Mouse (Mus musculus) bone marrow, adult 2 months (tissue): ENCODE results near the gene Mrpl16. TPM values are rescaled to one million over a fixed set of nuclear protein-coding genes. Genes with fewer than 3 reads are reported as not detected.

Experiments
- H3K27ac ChIP-seq: fragments of 200-500 bp; 2 replicates; pipeline ENCODE4 v1.5.1; 2012; ENCODE audit warnings: low read depth, mild to moderate bottlenecking, control low read depth, inconsistent platforms, low read length; ENCODE audit not compliant: control insufficient read depth, poor library complexity, insufficient read depth
- H3K4me1 ChIP-seq: fragments of 200-500 bp; 2 replicates; pipeline ENCODE4 v1.6.1; 2011; ENCODE audit warnings: low read length; ENCODE audit not compliant: control insufficient read depth, insufficient read depth
- H3K4me3 ChIP-seq: fragments of 200-500 bp; replicated peaks from 2 replicates; pipeline ENCODE3; 2011; ENCODE audit warnings: mild to moderate bottlenecking, low read depth, low read length, control low read depth; ENCODE audit not compliant: control insufficient read depth
- CTCF ChIP-seq: fragments of 200-500 bp; IDR thresholded peaks from 2 replicates; pipeline ENCODE4 v1.5.1; 2011; ENCODE audit warnings: low read length, control low read depth; ENCODE audit not compliant: control insufficient read depth, insufficient read depth
- POLR2A ChIP-seq: fragments of 200-500 bp; IDR thresholded peaks from 2 replicates; pipeline ENCODE4 v1.6.1; 2011; ENCODE audit warnings: low read depth, mild to moderate bottlenecking, control low read depth, low read length, borderline replicate concordance; ENCODE audit not compliant: control insufficient read depth
- WGBS: fragments of 180-500 bp; shearing (Covaris S2); methylation state at CpG from one replicate; pipeline ENCODE4 v1.1.7; 2018; 5-methylcytosine and 5-hydroxymethylcytosine counted together
- polyA plus RNA-seq: library from polyadenylated mRNA; stranded (reverse); fragments of >200 nt; gene quantifications from 2 replicates; pipeline ENCODE4 v1.2.4, GENCODE M21; 2011; ENCODE audit warnings: low replicate concordance; ENCODE audit not compliant: missing spikeins, insufficient read depth, insufficient read length

Mrpl16 gene
- polyA plus RNA-seq, 1 experiment, result 17.5 TPM

- TF ChIP-seq POLR2A (no peak), CTCF (no peak)
- WGBS, result 44% methylated on average over 5 of the region's 5 CpGs
- H3K27ac ChIP-seq, result no peak overlapping the region
- H3K4me3 ChIP-seq, result peak overlapping the region; percentile 7
- H3K4me1 ChIP-seq, result no peaks in the 10 kb centered on the region; the same call in 1 of the 2 replicates
These were observed 47.4 kb downstream of the Mrpl16 start for GRCm38 (mm10) chr19:11817586-11817985.

GRCm38 (mm10) chr19:11818199-11819142 lies 48.3 kb downstream of the Mrpl16 start:
- 0 out of 2 replicates have a peak, but pooled peaks have one; percentile 5 for TF ChIP-seq POLR2A
- no peak for TF ChIP-seq CTCF
- Histone ChIP-seq H3K27ac (peak overlapping the region; percentile 71), H3K4me1 (no peaks in the 10 kb centered on the region; the same call in 1 of the 2 replicates), H3K4me3 (peak overlapping the region; percentile 65)
- under 1% methylated on average over 77 of the region's 83 CpGs for WGBS

DNA sequence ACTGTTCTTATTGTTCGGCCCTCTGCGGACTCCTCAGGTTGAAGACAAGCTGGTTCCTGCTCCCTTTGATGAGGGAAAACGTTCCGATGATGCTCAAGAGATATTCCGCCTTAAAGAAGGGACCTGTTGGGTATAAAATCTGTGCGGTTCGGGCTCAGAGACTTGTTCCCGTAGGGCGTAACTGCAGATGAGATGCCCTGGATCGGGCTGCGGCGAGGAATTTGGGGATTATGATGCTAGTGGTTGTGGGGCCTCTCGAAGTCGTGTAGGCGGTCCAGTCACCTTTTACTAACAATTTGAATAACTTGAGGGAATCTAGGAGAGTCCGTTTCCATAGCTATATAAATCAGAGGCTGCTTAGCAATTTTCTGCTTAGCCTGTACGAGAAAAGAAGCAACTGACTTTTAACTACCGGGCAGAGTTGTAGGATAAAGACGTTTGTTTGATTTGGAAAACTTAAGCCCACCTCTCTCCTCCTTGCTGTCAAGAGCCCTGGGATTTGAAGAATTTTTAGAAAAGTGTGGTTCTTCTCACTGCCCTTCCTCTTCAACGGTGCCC lies 49.0 kb downstream of the Mrpl16 start, which contains the start of gene Stx3:
Stx3 (minus strand) TSS at position 261 of the 558 bp plus-strand sequence.
- TF ChIP-seq POLR2A (no peak), CTCF (no peak)
- no peaks in the 10 kb centered on the region; the same call in 1 of the 2 replicates for H3K4me1 ChIP-seq
- peak within 1 kb of the TSS; percentile 71 for H3K27ac ChIP-seq
- 1% methylated on average over 20 of the region's 20 CpGs for WGBS
- peak within 1 kb of the TSS; percentile 65 for H3K4me3 ChIP-seq

GRCm38 (mm10) chr19:11819800-11820199 lies 49.6 kb downstream of the Mrpl16 start:
- Histone ChIP-seq H3K27ac (no peak overlapping the region), H3K4me3 (peak overlapping the region; percentile 48), H3K4me1 (no peaks in the 10 kb centered on the region; the same call in 1 of the 2 replicates)
- TF ChIP-seq POLR2A, result no peak
- peak; percentile 74 for TF ChIP-seq CTCF
- 3% methylated on average over 15 of the region's 15 CpGs for WGBS

DNA sequence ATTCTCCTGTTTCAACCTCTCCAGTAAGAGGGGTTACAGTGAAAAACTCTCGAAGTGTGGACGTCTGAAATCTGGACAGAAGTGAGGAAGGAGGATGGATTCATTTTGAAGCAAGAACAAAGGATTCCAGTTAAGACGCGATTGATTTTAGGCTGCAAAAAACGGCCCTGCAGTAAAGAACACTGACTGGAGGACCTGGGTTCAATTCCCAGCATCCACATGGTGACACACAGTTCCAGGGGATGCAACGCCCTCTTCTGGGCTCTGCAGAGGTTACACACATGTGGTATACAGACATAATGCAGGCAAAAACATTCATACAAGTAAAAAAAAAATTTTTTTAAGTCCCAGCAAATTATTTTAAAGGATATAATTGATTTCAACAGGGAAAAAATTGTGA lies 50.0 kb downstream of the Mrpl16 start:
- TF ChIP-seq CTCF (no peak), POLR2A (no peak)
- Histone ChIP-seq H3K4me1 (no peaks in the 10 kb centered on the region; the same call in 1 of the 2 replicates), H3K27ac (no peak overlapping the region), H3K4me3 (no peak overlapping the region)
- WGBS, result 37% methylated on average over 6 of the region's 6 CpGs

DNA sequence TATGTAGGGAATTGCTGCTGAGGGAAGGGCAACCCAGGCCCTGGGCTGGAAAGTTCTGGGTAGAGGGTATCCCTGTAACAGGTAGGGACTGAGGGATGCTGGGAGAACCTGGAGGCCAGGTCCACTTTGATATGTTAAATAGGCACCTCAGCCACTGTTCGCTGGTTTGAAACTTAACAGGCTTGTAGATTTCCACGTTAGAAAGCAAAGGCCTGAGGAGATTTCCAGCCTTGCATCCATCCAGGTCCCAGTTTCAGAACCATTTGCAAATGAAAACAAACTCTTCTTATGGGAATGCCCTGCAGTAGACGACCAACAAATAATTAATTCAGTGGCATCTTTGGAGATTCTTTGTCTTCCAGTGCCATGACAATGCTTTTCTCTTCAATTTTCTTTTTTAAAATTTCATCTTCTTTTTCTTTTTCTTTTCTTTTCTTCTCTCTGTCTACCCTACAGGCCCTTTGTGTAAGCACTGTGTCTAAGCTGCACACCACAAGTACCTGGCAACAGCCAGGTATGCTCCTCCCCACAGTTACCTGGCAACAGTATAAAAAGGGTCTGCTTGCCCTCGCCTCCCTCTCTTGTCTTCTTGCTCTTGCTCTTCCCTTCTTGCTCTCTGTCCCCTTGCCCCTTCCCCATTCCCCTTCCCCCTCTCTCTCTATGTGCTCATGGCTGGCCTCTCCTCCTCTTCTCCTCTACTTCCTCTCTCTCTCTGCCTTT lies 53.3 kb downstream of the Mrpl16 start:
- H3K4me3 ChIP-seq, result no peak overlapping the region
- TF ChIP-seq POLR2A (no peak), CTCF (no peak)
- 71% methylated on average over 4 of the region's 4 CpGs for WGBS
- H3K27ac ChIP-seq, result no peak overlapping the region
- H3K4me1 ChIP-seq, result no peaks in the 10 kb centered on the region; the same call in 1 of the 2 replicates

Other genes starting within 250 kb of the Mrpl16 start
- 2.0 and 2.8 TPM in 2 replicates for gene Ms4a4d, start 233.6 kb upstream of the Mrpl16 start, polyA plus RNA-seq
- 3.0 and 3.6 TPM in 2 replicates for gene Ms4a6d, start 165.5 kb upstream of the Mrpl16 start, polyA plus RNA-seq
- gene Ms4a2, start 146.7 kb upstream of the Mrpl16 start, polyA plus RNA-seq, result 1.3 and 3.6 TPM in 2 replicates
- gene Ms4a3, start 129.5 kb upstream of the Mrpl16 start, polyA plus RNA-seq, result 51.9 and 110 TPM in 2 replicates
- not detected in 2 replicates for gene Oosp2, start 109.8 kb upstream of the Mrpl16 start, polyA plus RNA-seq
- gene Oosp1, start 79.2 kb upstream of the Mrpl16 start, polyA plus RNA-seq, result not detected in 2 replicates
- gene Oosp3, start 73.3 kb upstream of the Mrpl16 start, polyA plus RNA-seq, result not detected in 2 replicates
- gene Gif, start 22.8 kb upstream of the Mrpl16 start, polyA plus RNA-seq, result not detected in 2 replicates
- gene Stx3, start 49.0 kb downstream of the Mrpl16 start, polyA plus RNA-seq, result 4.7 and 7.3 TPM in 2 replicates
- gene Olfr1417, start 68.8 kb downstream of the Mrpl16 start, polyA plus RNA-seq, result not detected in 2 replicates
- gene Olfr1418, start 90.7 kb downstream of the Mrpl16 start, polyA plus RNA-seq, result not detected in 2 replicates
- gene Olfr1419, start 104.7 kb downstream of the Mrpl16 start, polyA plus RNA-seq, result not detected in 2 replicates
- not detected in 2 replicates for gene Olfr1420, start 116.2 kb downstream of the Mrpl16 start, polyA plus RNA-seq
- 6.3 and 11.0 TPM in 2 replicates for gene Patl1, start 142.0 kb downstream of the Mrpl16 start, polyA plus RNA-seq
- gene Osbp, start 195.6 kb downstream of the Mrpl16 start, polyA plus RNA-seq, result 14.4 and 15.7 TPM in 2 replicates